Mouse (Mus musculus) central nervous system, embryonic 11.5 days (tissue): Measurements from ENCODE around the gene Prkar1b. TPM values are rescaled to one million over a fixed set of nuclear protein-coding genes. Genes with fewer than 3 reads are reported as not detected.

Experiments used
- polyA plus RNA-seq: library from polyadenylated mRNA; depleted of rRNA; stranded (reverse); fragments of >200 nt; gene quantifications from 2 replicates; pipeline ENCODE4 v1.2.3, GENCODE M21; 2012; rRNA removed

The Prkar1b gene
- 21.4 and 22.8 TPM in 2 replicates for polyA plus RNA-seq

DNA sequence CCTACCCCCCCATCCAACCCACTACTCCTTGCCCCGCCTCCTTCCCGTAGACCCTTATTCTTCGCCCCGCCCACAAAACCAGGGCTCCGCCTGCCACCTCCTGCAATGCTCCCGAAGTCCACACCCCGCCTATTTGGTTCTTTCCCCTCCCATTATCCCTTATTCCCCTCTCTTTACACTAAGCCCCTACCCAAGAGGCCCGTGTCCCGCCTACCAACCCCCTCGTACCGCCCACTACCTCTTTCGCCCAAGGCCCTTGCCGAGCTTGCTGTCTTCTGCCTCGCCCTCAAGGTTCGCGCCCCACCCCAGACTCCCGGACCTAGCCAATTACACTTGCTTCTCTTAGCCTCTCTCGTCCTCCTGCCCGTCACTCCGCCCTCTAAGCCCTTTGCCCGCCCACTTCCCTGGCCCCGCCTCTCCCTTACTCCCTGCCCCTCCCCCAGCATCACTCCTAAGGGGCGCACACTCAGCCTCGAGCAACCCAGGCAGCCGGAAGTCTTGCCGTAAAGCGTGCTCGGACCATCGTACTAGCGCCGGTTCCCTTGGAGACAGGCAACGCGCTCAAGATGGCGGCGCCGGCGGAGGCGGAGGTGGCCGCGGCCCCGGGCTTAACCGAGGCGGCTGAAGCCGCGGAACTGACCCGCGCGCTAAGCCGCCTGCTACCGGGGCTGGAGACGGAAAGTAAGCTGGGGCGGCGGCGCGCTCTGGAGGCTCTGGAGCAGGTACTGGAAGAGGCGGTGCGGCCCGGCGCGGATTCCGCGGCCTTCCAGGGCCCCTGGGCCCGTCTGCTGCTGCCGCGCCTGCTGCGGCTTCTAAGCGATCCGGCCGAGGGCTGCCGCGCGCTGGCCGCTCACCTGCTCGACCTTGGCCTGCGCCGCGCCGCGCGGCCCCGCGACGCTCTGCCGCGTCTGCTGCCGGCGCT is at the start of gene Prkar1b, which contains the start of gene Dnaaf5:
TSS of gene Prkar1b (minus strand) at position 321 of the 922 bp plus-strand sequence.
TSS of gene Dnaaf5 (plus strand) at position 543 of the 922 bp plus-strand sequence.

DNA sequence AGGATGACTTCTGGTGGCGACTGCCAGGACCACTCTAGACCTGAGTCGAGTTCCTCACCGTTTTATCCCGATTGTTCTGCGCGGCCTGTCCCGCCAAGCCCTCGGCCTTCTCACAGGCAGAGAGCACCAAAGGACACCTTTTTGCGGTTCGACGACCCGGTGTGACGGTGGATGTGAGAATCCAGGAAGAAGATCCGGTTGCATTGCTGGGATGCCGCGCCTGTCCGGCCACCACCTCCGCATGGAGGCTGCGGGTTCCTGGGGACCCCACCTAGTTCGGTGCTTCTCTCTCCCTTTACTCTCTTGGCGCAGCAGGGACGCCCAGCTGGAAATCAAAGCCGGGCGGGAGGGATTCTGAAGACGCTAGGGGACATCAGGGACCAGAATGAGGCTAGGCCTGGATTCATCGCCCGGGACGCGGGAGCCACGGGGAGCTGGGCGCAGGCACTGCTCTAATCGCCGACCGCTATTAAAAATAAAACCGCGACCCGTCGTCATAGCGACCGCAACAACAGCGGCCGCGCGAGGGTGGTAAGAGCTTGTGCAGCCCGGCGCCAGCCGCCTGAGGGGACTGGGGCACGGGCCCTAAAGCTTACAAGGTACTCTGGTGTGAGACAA is 152.5 kb downstream of the Prkar1b start, which contains the start of gene Pdgfa:
TSS of gene Pdgfa (minus strand) at position 200 of the 618 bp plus-strand sequence.

Other genes with a start within 250 kb of the Prkar1b start
- 8.2 and 14.5 TPM in 2 replicates for gene Pdgfa, start 152.6 kb downstream of the Prkar1b start, polyA plus RNA-seq
- 14.2 and 14.7 TPM in 2 replicates for gene Dnaaf5, start 222 bp upstream of the Prkar1b start, polyA plus RNA-seq
- gene Sun1, start 50.6 kb upstream of the Prkar1b start, polyA plus RNA-seq, result 60.9 and 61.1 TPM in 2 replicates
- 109 and 113 TPM in 2 replicates for gene Get4, start 102.3 kb upstream of the Prkar1b start, polyA plus RNA-seq
- 2.2 and 3.6 TPM in 2 replicates for gene Adap1, start 175.6 kb upstream of the Prkar1b start, polyA plus RNA-seq
- gene Cox19, start 201.4 kb upstream of the Prkar1b start, polyA plus RNA-seq, result 100 and 138 TPM in 2 replicates
- 0.05 and 0.24 TPM in 2 replicates for gene Cyp2w1, start 202.6 kb upstream of the Prkar1b start, polyA plus RNA-seq
- 2.0 and 2.7 TPM in 2 replicates for gene Gpr146, start 227.7 kb upstream of the Prkar1b start, polyA plus RNA-seq